Comparison of ENCODE assay signal across 11 mouse cellular contexts in the genomic region with DNA sequence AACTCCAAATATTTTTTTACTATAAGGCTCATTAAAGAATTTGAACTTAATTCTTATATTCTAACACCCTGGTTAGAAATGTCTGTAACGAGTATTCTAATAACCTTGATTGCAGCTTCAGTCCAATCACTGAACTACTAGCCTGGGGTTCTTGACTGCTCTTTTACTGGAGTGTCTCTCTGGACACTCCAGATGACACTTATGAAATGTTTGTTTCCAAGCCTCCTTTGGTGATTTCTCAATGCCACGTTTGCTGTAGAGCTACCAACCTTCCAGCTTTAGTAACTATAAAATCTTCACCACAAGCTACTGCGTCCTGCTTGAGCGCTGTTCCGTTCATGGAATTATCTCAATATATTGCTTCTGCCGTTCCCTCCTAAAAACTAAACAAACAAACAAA.
"Had no signal": no experiment of that assay in that cellular context is flagged by ENCODE, and none has a peak within 500 bp of the region (broad histone marks: within the 10 kb centered on the region; RNA-seq: fewer than 3 reads in every experiment).

No protein-coding gene starts in this region.

- H3K27me3 ChIP-seq: midbrain, embryonic 12.5 days; neural tube, embryonic 13.5 days; neural tube, embryonic 15.5 days had no signal

- H3K27ac ChIP-seq: midbrain, embryonic 10.5 days; midbrain, embryonic 12.5 days; neural tube, embryonic 13.5 days; neural tube, embryonic 15.5 days had no signal

- H3K4me1 ChIP-seq: midbrain, embryonic 10.5 days; neural tube, embryonic 13.5 days; neural tube, embryonic 15.5 days had no signal

- H3K36me3 ChIP-seq: midbrain, embryonic 10.5 days; midbrain, embryonic 12.5 days; neural tube, embryonic 13.5 days; neural tube, embryonic 15.5 days had no signal

- H3K4me3 ChIP-seq: midbrain, embryonic 10.5 days; midbrain, embryonic 12.5 days; myocyte; neural tube, embryonic 13.5 days; neural tube, embryonic 15.5 days had no signal

- H3K9ac ChIP-seq: lung, embryonic 14.5 days; midbrain, embryonic 12.5 days; neural tube, embryonic 13.5 days; neural tube, embryonic 15.5 days had no signal

- DNase-seq: right cerebral cortex, postnatal 4 days; spleen, adult 18-20 months; thymus, adult 18-20 months; thymus, postnatal 14 days; thymus, postnatal 36 days had no signal
